Mouse (Mus musculus): ENCODE results near the gene P2rx2. TPM values are rescaled to one million over a fixed set of nuclear protein-coding genes. Genes with fewer than 3 reads are reported as not detected.

Gene P2rx2
- polyA plus RNA-seq, 2 experiments = 1.4 to 3.1 TPM

DNA sequence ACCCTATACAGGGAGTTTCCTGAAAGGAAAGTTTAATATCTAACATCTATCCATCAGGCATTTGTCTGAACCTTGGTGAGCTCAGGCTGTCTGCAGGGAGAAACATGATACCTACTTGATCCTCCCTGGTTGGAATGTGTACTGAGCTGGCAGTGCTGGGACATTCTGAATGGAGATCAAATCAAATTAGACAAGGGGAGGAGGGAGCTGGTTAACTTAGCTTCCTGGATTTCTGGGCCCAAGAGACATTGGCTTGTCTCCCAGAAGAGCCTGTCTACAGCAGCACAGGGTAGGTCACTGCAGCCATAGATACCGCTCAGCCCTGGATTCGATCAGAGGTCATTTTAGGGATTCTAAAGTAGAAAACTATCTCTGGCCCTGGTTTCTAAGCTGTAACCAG is 4.2 kb downstream of the P2rx2 start:
- Histone ChIP-seq H3K9me3 (ENCODE audit: control insufficient read depth, low read length) (no peaks in the 10 kb centered on the region), H3K36me3 (ENCODE audit: control insufficient read depth, insufficient read depth, low read length) (peaks cover 42% of the 10 kb centered on the region), H3K4me2 (replicated peaks; ENCODE audit: low read depth, low read length, severe bottlenecking) (no peak overlapping the region), H3K27me3 (ENCODE audit: control insufficient read depth, insufficient read depth, low read length) (peaks cover 24% of the 10 kb centered on the region; the same call in 1 of the 2 replicates), H3K27ac (replicated peaks; ENCODE audit: low read depth, low read length) (no peak overlapping the region), H3K4me3 (replicated peaks; ENCODE audit: low read length) (no peak overlapping the region), H3K4me1 (ENCODE audit: control insufficient read depth, insufficient read depth, low read length) (peaks cover 4% of the 10 kb centered on the region; the same call in 1 of the 2 replicates), H3K9ac (ENCODE audit: low read depth, low read length, severe bottlenecking) (no peak overlapping the region)
- 83% methylated on average over 2 of the region's 2 CpGs for WGBS
- ATAC-seq (ENCODE audit: low FRiP score, low read depth) (no peak), DNase-seq (ENCODE audit: low spot score) (peak; percentile 17)
- TF ChIP-seq POLR2A (IDR thresholded peaks at IDR 0.05; ENCODE audit: borderline replicate concordance, extremely low read depth, insufficient read depth, insufficient read length) = no peak

DNA sequence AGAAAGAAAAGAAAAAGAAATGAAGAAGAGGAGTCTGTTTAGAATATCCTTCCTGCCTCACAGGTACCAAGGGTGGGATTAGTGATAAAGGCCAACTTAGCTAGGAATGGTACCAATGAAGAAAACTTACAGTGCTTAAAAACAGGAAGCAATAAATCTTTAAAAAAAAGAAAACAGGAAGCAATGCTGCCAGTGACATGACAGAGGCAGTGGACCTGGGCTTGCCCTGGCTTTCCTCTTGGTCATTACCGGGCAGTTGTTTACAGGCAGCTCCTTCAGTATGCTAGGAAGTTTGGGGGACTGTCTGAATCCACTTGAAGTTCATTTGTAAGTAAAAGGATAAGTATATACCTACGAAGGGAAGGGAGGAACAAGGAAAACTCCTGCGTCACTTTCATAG is 12.5 kb downstream of the P2rx2 start:
- Histone ChIP-seq H3K27me3 (ENCODE audit: control insufficient read depth, insufficient read depth, low read length) (no peaks in the 10 kb centered on the region), H3K9ac (ENCODE audit: low read depth, low read length, severe bottlenecking) (no peak overlapping the region), H3K4me1 (ENCODE audit: control insufficient read depth, insufficient read depth, low read length) (no peaks in the 10 kb centered on the region), H3K27ac (replicated peaks; ENCODE audit: low read depth, low read length) (no peak overlapping the region), H3K4me2 (replicated peaks; ENCODE audit: low read depth, low read length, severe bottlenecking) (no peak overlapping the region), H3K36me3 (ENCODE audit: control insufficient read depth, insufficient read depth, low read length) (peaks cover 65% of the 10 kb centered on the region), H3K4me3 (replicated peaks; ENCODE audit: low read length) (no peak overlapping the region), H3K9me3 (ENCODE audit: control insufficient read depth, low read length) (no peaks in the 10 kb centered on the region)
- TF ChIP-seq POLR2A (IDR thresholded peaks at IDR 0.05; ENCODE audit: borderline replicate concordance, extremely low read depth, insufficient read depth, insufficient read length) = no peak
- DNase-seq (ENCODE audit: low spot score) = no peak
- ATAC-seq (ENCODE audit: low FRiP score, low read depth) = no peak
- WGBS = 63% methylated on average over 3 of the region's 3 CpGs

GRCm38 (mm10) chr5:110313127-110313526 is 29.9 kb downstream of the P2rx2 start:
- no peak overlapping the region for H3K9ac ChIP-seq (ENCODE audit: low read depth, low read length, severe bottlenecking)
- WGBS = 99% methylated on average over 3 of the region's 3 CpGs
- peaks cover 66% of the 10 kb centered on the region for H3K36me3 ChIP-seq (ENCODE audit: control insufficient read depth, insufficient read depth, low read length)
- no peak overlapping the region for H3K4me3 ChIP-seq (replicated peaks; ENCODE audit: low read length)
- H3K4me2 ChIP-seq (replicated peaks; ENCODE audit: low read depth, low read length, severe bottlenecking) = no peak overlapping the region
- no peak for ATAC-seq (ENCODE audit: low FRiP score, low read depth)
- no peaks in the 10 kb centered on the region for H3K9me3 ChIP-seq (ENCODE audit: control insufficient read depth, low read length)
- H3K4me1 ChIP-seq (ENCODE audit: control insufficient read depth, insufficient read depth, low read length) = no peaks in the 10 kb centered on the region
- H3K27ac ChIP-seq (replicated peaks; ENCODE audit: low read depth, low read length) = no peak overlapping the region
- TF ChIP-seq POLR2A (IDR thresholded peaks at IDR 0.05; ENCODE audit: borderline replicate concordance, extremely low read depth, insufficient read depth, insufficient read length) = no peak
- no peaks in the 10 kb centered on the region for H3K27me3 ChIP-seq (ENCODE audit: control insufficient read depth, insufficient read depth, low read length)
- DNase-seq (ENCODE audit: low spot score) = no peak

DNA sequence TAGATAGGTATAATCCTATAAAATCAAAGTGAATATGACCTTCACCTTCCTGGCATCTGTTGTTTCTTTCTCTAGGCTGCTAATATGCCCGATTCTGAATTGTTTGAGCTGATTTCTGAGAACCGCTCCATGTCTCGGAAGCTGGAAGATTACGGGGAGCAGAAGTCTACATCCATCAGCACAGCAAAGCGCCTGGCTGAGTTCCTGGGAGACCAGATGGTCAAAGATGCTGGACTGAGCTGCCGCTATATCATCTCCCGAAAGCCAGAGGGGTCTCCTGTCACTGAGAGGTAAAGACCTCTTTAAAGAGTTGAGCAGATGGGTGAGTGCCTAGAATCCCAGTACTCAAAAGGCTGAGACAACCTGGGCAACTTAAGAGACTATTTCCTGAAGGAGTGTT is 34.2 kb downstream of the P2rx2 start:
- 95% methylated on average over 7 of the region's 7 CpGs for WGBS
- Histone ChIP-seq H3K36me3 (ENCODE audit: control insufficient read depth, insufficient read depth, low read length) (peaks cover 67% of the 10 kb centered on the region), H3K4me3 (replicated peaks; ENCODE audit: low read length) (no peak overlapping the region), H3K27ac (replicated peaks; ENCODE audit: low read depth, low read length) (no peak overlapping the region), H3K27me3 (ENCODE audit: control insufficient read depth, insufficient read depth, low read length) (no peaks in the 10 kb centered on the region), H3K9me3 (ENCODE audit: control insufficient read depth, low read length) (no peaks in the 10 kb centered on the region), H3K9ac (ENCODE audit: low read depth, low read length, severe bottlenecking) (no peak overlapping the region), H3K4me1 (ENCODE audit: control insufficient read depth, insufficient read depth, low read length) (no peaks in the 10 kb centered on the region), H3K4me2 (replicated peaks; ENCODE audit: low read depth, low read length, severe bottlenecking) (no peak overlapping the region)
- ATAC-seq (ENCODE audit: low FRiP score, low read depth) (no peak), DNase-seq (ENCODE audit: low spot score) (no peak)
- TF ChIP-seq POLR2A (IDR thresholded peaks at IDR 0.05; ENCODE audit: borderline replicate concordance, extremely low read depth, insufficient read depth, insufficient read length) = no peak

- Histone ChIP-seq H3K4me1 (ENCODE audit: control insufficient read depth, insufficient read depth, low read length) (no peaks in the 10 kb centered on the region), H3K27ac (replicated peaks; ENCODE audit: low read depth, low read length) (no peak overlapping the region), H3K9me3 (ENCODE audit: control insufficient read depth, low read length) (no peaks in the 10 kb centered on the region), H3K36me3 (ENCODE audit: control insufficient read depth, insufficient read depth, low read length) (peaks cover 83% of the 10 kb centered on the region), H3K4me2 (replicated peaks; ENCODE audit: low read depth, low read length, severe bottlenecking) (no peak overlapping the region), H3K9ac (ENCODE audit: low read depth, low read length, severe bottlenecking) (no peak overlapping the region), H3K27me3 (ENCODE audit: control insufficient read depth, insufficient read depth, low read length) (no peaks in the 10 kb centered on the region), H3K4me3 (replicated peaks; ENCODE audit: low read length) (no peak overlapping the region)
- no peak for DNase-seq (ENCODE audit: low spot score)
- TF ChIP-seq POLR2A (IDR thresholded peaks at IDR 0.05; ENCODE audit: borderline replicate concordance, extremely low read depth, insufficient read depth, insufficient read length) = no peak
- 88% methylated on average over 2 of the region's 2 CpGs for WGBS
- no peak for ATAC-seq (ENCODE audit: low FRiP score, low read depth)
Observed at GRCm38 (mm10) chr5:110300591-110300990, 42.4 kb downstream of the P2rx2 start.

- 85% methylated on average over 1 of the region's 1 CpGs for WGBS
- H3K27ac ChIP-seq (replicated peaks; ENCODE audit: low read depth, low read length) = no peak overlapping the region
Observed at GRCm38 (mm10) chr5:110296637-110297036, 46.4 kb downstream of the P2rx2 start.

More at GRCm38 (mm10) chr5:110296637-110297036, 46.4 kb downstream of the P2rx2 start:
- no peaks in the 10 kb centered on the region for H3K27me3 ChIP-seq (ENCODE audit: control insufficient read depth, insufficient read depth, low read length)
- DNase-seq (ENCODE audit: low spot score) (no peak), ATAC-seq (ENCODE audit: low FRiP score, low read depth) (no peak)
- no peak for TF ChIP-seq POLR2A (IDR thresholded peaks at IDR 0.05; ENCODE audit: borderline replicate concordance, extremely low read depth, insufficient read depth, insufficient read length)
- H3K36me3 ChIP-seq (ENCODE audit: control insufficient read depth, insufficient read depth, low read length) = peaks cover 71% of the 10 kb centered on the region
- H3K9me3 ChIP-seq (ENCODE audit: control insufficient read depth, low read length) = no peaks in the 10 kb centered on the region
- no peak overlapping the region for H3K9ac ChIP-seq (ENCODE audit: low read depth, low read length, severe bottlenecking)
- H3K4me3 ChIP-seq (replicated peaks; ENCODE audit: low read length) = no peak overlapping the region
- H3K4me2 ChIP-seq (replicated peaks; ENCODE audit: low read depth, low read length, severe bottlenecking) = no peak overlapping the region
- H3K4me1 ChIP-seq (ENCODE audit: control insufficient read depth, insufficient read depth, low read length) = no peaks in the 10 kb centered on the region
